Mouse (Mus musculus) cerebellum, adult 2 months (tissue): Measurements from ENCODE around the gene N4bp2. TPM values are rescaled to one million over a fixed set of nuclear protein-coding genes. Genes with fewer than 3 reads are reported as not detected.

Experiments used
- DNase-seq, 2 experiments: peaks; one replicate each; pipeline ENCODE4 v3.0.0; 2021
- H3K27ac ChIP-seq: fragments of 200-500 bp; 2 replicates; pipeline ENCODE4 v1.5.1; 2012; ENCODE audit warnings: low read length, control low read depth, inconsistent platforms; ENCODE audit not compliant: insufficient read depth
- H3K27me3 ChIP-seq: fragments of 200-500 bp; 2 replicates; pipeline ENCODE4 v1.6.1; 2012; ENCODE audit warnings: inconsistent platforms, mild to moderate bottlenecking, low read length, moderate library complexity; ENCODE audit not compliant: control insufficient read depth, insufficient read depth
- H3K4me1 ChIP-seq: fragments of 200-500 bp; 2 replicates; pipeline ENCODE4 v1.6.1; 2011; ENCODE audit warnings: low read length; ENCODE audit not compliant: control insufficient read depth, insufficient read depth
- H3K4me3 ChIP-seq: fragments of 200-500 bp; replicated peaks from 2 replicates; pipeline ENCODE3; 2011; ENCODE audit warnings: mild to moderate bottlenecking, low read depth, low read length, control low read depth; ENCODE audit not compliant: insufficient read depth
- CTCF ChIP-seq: fragments of 200-500 bp; IDR thresholded peaks from 2 replicates; pipeline ENCODE4 v1.5.1; 2011; ENCODE audit warnings: low read depth, mild to moderate bottlenecking, control low read depth, low read length, moderate library complexity, borderline replicate concordance; ENCODE audit not compliant: insufficient read depth
- POLR2A ChIP-seq: fragments of 200-500 bp; IDR thresholded peaks from 2 replicates; pipeline ENCODE4 v1.6.1; 2011; ENCODE audit warnings: low read length, control low read depth, borderline replicate concordance; ENCODE audit not compliant: insufficient read depth
- WGBS: fragments of 180-500 bp; shearing (Covaris S2); methylation state at CpG from one replicate; pipeline ENCODE4 v1.1.7; 2018; 5-methylcytosine and 5-hydroxymethylcytosine counted together
- polyA plus RNA-seq: library from polyadenylated mRNA; depleted of rRNA; stranded (reverse); fragments of >200 nt; gene quantifications from 2 replicates; pipeline ENCODE4 v1.2.3, GENCODE M21; 2012

The N4bp2 gene
- polyA plus RNA-seq, 1 experiment: 5.7 TPM

- 82% methylated on average over 3 of the region's 3 CpGs for WGBS
- H3K4me3 ChIP-seq: no peak overlapping the region
- no peak overlapping the region for H3K27ac ChIP-seq
- DNase-seq: no peak
- no peaks in the 10 kb centered on the region for H3K27me3 ChIP-seq
- TF ChIP-seq POLR2A: no peak
- TF ChIP-seq CTCF: no peak
- no peaks in the 10 kb centered on the region; the same call in 1 of the 2 replicates for H3K4me1 ChIP-seq
These were observed 83.6 kb downstream of the N4bp2 start for GRCm38 (mm10) chr5:65846958-65847357.

- TF ChIP-seq POLR2A (no peak), CTCF (no peak)
- no peaks in the 10 kb centered on the region for H3K27me3 ChIP-seq
- no peak overlapping the region for H3K27ac ChIP-seq
- no peak for DNase-seq
- H3K4me1 ChIP-seq: no peaks in the 10 kb centered on the region
- WGBS: 83% methylated on average over 7 of the region's 7 CpGs
- H3K4me3 ChIP-seq: no peak overlapping the region
These were observed 84.3 kb downstream of the N4bp2 start for GRCm38 (mm10) chr5:65847656-65848055.

GRCm38 (mm10) chr5:65850765-65851164 is 87.4 kb downstream of the N4bp2 start:
- Histone ChIP-seq H3K27me3 (no peaks in the 10 kb centered on the region), H3K4me3 (no peak overlapping the region), H3K27ac (no peak overlapping the region), H3K4me1 (no peaks in the 10 kb centered on the region)
- no peak for TF ChIP-seq CTCF
- no peak for TF ChIP-seq POLR2A
- 48% methylated on average over 11 of the region's 11 CpGs for WGBS
- DNase-seq: no peak

- 32% methylated on average over 8 of the region's 8 CpGs for WGBS
- TF ChIP-seq CTCF: no peak
- TF ChIP-seq POLR2A: no peak
- DNase-seq: no peak
- H3K27ac ChIP-seq: no peak overlapping the region
- no peaks in the 10 kb centered on the region for H3K4me1 ChIP-seq
- no peak overlapping the region for H3K4me3 ChIP-seq
- H3K27me3 ChIP-seq: no peaks in the 10 kb centered on the region
These were observed 91.5 kb downstream of the N4bp2 start for GRCm38 (mm10) chr5:65854786-65855191.

- no peak for DNase-seq
- Histone ChIP-seq H3K27ac (no peak overlapping the region), H3K4me3 (no peak overlapping the region), H3K27me3 (no peaks in the 10 kb centered on the region), H3K4me1 (no peaks in the 10 kb centered on the region)
- no peak for TF ChIP-seq CTCF
- TF ChIP-seq POLR2A: no peak
- WGBS: 75% methylated on average over 3 of the region's 3 CpGs
These were observed 92.2 kb downstream of the N4bp2 start for GRCm38 (mm10) chr5:65855571-65855970.

GRCm38 (mm10) chr5:65856591-65857411 is 93.5 kb downstream of the N4bp2 start:
- no peak for DNase-seq
- no peak overlapping the region for H3K4me3 ChIP-seq
- TF ChIP-seq CTCF (no peak), POLR2A (no peak)
- H3K27me3 ChIP-seq: no peaks in the 10 kb centered on the region
- H3K27ac ChIP-seq: no peak overlapping the region
- 80% methylated on average over 17 of the region's 17 CpGs for WGBS
- H3K4me1 ChIP-seq: no peaks in the 10 kb centered on the region

- no peak overlapping the region for H3K4me3 ChIP-seq
- TF ChIP-seq POLR2A (no peak), CTCF (no peak)
- no peak overlapping the region for H3K27ac ChIP-seq
- DNase-seq: no peak
- 74% methylated on average over 12 of the region's 12 CpGs for WGBS
- H3K4me1 ChIP-seq: no peaks in the 10 kb centered on the region
- no peaks in the 10 kb centered on the region for H3K27me3 ChIP-seq
These were observed 94.6 kb downstream of the N4bp2 start for GRCm38 (mm10) chr5:65857935-65858334.

- 91% methylated on average over 4 of the region's 6 CpGs for WGBS
- DNase-seq: no peak
- Histone ChIP-seq H3K27ac (no peak overlapping the region), H3K27me3 (no peaks in the 10 kb centered on the region), H3K4me3 (no peak overlapping the region), H3K4me1 (no peaks in the 10 kb centered on the region)
- TF ChIP-seq POLR2A (no peak), CTCF (no peak)
These were observed 95.0 kb downstream of the N4bp2 start for GRCm38 (mm10) chr5:65858355-65858754.
